Mouse (Mus musculus): ENCODE results near the gene Sox30.
A peak's percentile ranks its signal among the peaks of the same experiment; 100 is the strongest.

Gene Sox30

DNA sequence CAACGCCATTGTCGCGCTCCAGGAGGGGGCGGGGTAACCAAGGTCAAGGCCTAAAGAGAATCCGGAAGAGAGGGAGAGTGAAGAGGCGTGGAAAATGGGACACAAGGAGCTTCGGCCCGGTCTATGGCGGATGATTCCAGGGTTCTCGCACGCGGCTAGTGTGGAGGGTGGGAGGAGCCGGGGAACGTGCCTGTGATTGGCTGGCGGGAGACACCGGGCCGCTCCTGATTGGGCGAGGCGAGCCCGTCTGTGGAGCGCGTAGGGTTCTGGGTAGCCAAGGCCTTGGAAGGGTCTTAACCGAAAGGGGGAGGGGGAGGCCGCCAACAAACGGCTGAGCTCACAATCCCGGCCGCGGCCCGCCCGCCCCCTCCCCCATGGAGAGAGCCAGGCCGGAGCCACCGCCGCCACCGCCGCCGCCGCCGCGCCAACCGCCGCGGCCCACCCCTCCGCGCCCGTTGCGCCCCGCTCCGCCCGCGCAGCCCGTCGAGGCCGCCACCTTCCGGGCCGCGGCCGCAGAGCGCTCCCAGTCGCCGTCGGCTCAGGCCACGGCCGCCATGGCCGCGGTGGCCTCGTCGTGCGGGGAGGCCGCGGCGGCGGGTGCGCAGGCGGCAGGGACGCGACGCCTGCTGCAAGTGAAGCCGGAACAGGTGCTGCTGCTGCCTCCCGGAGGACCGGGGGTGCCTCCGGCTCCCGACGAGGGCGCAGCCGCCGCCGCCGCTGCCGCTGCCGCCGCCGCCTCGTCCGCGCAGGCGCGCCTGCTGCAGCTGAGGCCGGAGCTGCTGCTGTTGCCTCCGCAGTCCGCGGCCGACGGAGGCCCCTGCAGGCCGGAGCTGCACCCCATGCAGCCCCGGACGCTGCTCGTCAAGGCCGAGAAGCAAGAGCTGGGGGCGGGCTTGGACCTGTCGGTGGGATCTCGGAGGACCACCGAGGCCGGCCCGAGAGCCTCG lies at the start of gene Sox30:
TSS of gene Sox30 (plus strand) at position 365 of the 947 bp plus-strand sequence.
- peak; percentile 51 for DNase-seq (ENCODE audit: low spot score)

DNA sequence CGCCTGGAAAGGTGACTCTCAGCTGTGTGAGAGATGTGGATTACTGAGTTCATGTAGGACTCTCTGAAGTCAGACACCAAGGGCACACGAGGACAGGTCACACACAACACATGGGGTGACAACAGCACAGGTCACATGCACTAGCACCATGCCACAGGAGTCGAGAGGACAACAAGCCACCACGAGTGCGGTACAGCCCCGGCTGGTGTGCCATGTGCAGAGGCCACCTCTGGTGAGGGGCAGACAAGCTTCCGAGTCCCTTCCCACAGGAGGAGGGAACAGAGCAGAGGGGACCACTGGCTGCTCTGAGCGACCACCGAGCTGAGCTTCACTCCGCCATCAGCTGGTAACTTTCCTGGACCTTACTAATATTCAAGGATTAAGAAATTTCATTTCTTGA lies 47.3 kb upstream of the Sox30 start:
- DNase-seq (ENCODE audit: low spot score): no peak

DNA sequence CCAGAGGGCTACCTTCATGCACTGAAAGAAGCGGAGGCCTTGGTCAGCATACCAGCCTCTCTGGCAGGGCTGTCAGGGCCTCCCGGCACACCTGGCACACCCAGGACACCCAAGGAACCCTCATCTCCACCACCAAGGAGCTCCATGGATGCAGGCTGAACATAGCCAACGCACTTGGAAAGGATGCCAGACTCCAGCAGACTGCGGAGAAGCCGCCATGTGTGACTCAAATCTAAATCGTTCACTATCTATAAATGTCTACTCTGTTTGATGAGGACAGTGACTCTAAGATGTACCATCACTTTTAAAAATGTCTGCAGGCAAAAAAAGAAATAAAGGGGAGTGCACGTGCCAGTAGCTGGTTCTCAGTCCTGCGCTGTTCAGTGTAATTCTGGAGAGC lies 42.6 kb upstream of the Sox30 start:
- DNase-seq (ENCODE audit: low spot score): no peak

DNA sequence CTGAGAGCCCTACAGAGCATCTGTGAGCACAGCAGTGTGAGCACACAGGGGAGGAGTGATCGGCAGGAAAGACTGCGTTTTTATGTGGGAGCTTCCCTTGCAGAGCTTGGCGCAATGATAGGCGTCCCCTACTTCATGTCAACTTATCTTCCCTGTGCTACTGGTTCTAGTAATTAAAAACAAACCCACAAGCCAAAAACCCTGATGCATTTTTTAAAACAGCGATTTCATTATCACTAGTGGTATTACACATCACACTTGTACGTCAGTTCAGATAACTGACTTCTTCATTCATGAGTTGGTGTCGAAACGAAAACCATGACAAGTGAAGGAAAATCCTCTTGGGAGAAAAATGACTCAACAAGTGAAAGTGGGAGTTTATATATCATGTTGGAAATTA lies 41.2 kb upstream of the Sox30 start:
- no peak for DNase-seq (ENCODE audit: low spot score)

DNA sequence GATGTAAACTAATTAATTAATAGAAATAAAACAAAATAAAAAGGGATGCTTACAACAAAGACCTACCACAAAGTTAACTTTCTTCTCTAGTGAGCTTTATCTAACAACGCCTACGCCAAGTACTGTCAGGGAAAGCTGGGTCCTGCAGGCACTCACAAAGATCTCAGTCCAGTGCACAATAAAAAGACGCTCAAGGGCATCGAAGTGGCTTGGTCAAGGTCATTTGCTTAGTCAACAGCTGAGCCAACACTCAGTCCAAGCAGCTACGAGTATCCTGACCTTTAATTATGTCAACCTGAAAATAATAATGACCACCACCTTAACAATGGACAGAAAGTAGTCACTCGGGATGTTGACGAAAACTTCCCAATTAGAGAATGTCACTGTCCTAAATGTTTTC lies 37.8 kb upstream of the Sox30 start:
- DNase-seq (ENCODE audit: low spot score): no peak

DNA sequence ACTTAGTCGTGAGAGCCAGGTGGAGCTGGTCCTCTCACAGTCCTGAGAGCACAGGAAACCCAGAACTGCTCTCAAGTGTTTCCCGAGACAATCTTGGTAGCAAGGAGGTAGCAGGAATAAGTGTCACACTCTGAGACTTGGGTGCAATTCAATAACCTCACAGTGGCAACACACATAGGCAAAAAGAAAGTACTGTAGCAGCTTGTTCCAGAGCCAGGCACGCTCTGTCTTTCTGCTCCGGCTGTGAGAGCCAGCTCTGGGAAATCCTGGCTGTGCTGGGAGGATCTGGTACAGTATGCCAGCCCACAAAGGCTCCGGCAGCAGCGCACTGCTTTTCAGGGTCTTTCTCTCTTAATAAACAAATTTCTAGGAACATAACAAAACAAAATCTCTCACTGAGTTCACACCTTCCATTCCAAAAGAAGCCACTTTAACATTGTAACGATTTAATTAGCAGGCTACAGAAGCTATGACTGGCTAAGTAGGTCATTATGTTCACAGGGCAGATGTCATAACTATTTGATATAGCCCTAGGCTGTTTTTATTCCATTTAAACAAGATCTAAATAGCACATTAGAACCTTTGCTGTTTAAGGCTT lies 36.9 kb upstream of the Sox30 start:
- DNase-seq (ENCODE audit: low spot score): no peak

DNA sequence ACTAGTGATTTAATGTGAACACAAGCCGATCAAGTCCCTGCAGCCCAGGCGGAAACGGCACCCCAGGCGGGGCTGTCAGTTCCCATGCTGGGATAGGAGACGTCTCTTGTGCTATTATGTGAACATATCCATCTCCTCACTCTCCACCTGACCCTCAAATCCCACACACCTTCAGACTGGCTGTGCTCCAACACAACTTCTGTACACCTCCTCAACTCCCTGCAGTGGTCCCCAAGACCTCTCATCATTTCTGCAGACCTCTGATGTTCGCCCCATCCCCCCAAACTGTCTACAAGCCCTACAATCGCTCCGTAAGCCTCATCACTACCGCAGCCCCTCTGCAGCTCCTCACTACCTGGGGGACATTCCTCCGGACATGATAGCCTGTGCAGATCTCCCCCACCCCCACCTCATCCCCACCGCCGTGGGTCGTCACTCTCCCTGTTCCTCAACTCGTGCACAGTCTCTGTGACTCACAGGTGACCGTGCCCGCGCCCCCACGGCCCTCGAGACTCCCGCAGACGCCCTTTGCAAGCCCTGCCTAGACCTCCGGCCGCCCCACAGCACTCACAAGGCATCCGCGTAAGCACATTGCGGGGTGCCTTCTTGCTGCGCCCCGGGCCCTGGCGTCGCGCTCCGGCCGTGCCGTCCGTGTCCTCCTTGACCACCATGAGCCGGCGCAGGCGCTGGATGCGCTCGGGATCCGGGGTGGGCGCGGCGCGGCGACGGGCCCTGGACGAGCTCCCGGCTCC lies 36.0 kb upstream of the Sox30 start:
- no peak for DNase-seq (ENCODE audit: low spot score)

DNA sequence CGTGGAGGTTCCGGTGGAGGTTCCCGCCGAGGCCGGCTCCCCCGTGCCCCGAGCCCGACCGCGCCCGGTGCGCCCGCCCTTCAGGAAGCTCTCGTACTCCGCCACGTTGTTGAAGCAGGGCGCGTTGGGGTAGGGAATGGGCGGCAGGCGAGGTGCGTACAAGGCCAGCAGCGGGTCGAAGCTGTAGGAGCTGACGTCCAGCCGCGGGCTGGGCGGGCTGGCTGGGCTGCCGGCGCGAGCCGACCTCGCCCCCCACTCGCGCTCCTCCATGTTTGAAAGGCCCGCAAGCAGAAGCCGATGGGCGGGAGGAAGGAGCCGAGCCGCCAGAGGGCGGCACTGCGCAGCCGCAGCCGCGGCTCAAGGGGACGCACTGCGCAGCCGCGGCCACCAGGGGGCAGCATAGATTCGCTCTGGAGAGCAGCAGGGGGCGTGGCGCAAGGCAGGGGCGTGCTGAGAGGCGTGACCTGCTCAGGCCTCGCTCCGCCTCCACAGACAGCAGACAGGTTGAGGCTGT lies 35.4 kb upstream of the Sox30 start, which contains the start of gene Lsm11:
TSS of gene Lsm11 (minus strand) at position 293 of the 514 bp plus-strand sequence.
- peak; percentile 100 for DNase-seq (ENCODE audit: low spot score)

DNA sequence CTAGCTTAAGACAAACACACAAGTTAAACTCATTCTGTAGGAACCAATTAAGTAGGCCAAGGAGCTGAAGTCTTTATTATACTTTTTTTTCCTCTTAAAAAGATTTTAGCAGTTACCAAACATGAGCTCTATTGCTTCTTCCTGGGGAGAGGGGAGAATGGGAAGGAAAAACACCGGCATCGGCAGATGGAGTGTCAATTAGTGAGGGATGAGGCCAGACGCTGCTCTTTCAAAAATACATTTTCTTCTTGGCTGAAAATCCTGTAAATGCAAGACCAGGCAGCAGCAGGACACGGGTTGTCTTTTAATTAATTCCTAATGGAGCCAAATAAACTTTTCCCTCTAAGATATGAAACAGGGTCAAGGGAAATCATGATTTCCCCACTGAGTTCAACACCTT lies 33.3 kb upstream of the Sox30 start:
- no peak for DNase-seq (ENCODE audit: low spot score)

DNA sequence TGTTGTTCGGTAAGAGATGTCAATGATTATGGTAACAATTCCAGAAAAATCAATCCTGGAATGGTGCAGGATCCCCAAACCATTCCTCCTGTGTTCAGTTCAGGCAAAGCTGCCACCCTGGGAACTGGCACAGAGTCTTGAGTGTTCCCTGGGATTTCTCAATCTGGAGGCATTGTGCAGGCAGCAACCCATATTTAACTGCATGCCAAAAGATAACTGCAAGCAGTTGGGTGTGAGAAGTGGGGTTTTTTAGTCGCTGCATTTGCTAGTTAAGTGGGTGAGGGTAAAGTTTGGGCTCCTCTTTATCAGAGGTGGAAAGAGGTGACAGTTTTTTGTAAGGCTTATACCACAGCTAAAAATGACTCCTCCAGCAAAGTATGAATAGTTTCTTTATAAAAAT lies 32.6 kb upstream of the Sox30 start:
- no peak for DNase-seq (ENCODE audit: low spot score)

DNA sequence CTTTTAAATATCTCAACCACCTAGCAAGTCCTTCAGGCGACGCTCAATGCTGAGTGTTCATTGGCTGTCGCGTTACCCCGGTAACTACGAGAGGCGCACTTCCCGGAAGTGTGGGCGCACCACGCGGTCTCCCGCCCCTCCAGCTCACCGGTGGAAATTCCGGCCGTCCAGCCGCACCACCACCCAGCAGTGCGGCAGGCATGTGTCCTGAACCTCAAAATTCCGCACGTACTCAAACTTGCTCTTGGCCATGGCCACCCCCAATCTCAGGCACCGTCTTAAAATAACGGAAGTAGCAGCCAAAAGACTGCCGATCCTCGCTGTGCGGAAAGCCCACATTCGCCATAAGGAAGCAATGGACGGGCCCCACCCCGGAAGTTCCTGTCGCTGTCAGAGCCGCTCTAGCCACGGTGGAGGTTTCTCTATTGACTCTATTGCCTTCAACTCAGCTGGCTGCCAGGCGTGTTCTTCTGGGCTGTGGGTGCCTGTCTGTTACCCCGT lies 24.9 kb upstream of the Sox30 start, which contains the start of gene Thg1l:
TSS of gene Thg1l (minus strand) at position 368 of the 501 bp plus-strand sequence.
- peak; percentile 83 for DNase-seq (ENCODE audit: low spot score)

DNA sequence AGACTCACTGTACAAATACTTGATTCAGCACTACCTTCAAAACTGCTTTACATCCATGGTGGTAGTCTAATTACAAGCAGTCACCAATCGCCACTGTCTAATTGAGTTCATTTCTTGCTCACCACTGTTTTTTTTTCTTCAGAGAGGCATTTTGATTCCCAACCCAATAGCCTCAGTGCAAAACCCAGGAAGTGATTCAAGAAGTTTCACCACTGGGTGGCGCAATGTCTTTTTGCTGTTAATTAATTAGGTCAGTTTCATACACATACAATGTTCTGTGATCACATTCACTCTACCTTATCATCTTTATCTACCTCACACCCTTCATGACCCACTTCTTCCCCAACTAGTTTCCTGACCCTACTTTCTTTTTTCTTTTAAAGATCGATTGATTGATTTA lies 20.5 kb upstream of the Sox30 start:
- DNase-seq (ENCODE audit: low spot score): peak; percentile 34

DNA sequence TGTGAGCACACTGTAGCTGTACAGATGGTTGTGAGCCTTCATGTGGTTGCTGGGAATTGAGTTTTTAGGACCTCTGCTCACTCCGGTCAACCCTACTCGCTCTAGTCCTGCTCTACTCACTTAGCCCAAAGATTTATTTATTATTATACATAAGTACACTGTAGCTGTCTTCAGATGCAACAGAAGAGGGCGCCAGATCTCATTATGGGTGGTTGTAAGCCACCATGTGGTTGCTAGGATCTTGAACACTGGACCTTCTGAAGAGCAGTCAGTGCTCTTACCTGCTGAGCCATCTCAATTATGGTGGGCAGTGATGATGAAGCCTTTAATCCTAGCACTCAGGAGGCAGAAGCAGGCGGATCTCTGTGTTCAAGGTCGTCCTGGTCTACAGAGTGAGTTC lies 20.1 kb upstream of the Sox30 start:
- DNase-seq (ENCODE audit: low spot score): no peak

DNA sequence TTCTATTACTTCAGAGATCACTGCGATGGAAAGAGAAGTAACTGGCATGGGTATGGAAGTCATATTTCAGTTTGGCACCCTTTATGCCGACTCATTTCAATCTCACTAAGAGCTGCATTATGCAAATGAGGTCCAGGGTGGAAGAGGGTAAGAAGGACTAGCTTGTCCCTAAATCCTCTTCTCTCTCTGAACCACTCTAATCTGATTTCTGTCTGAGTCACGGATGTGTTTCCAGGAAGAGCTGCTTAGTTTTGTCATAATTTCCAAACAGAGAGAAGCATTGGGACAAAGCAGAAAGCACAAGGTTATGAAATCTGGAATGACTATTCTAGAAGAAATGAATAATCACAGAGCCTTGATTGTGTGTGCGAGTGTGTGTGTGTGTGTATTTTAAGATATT lies 13.2 kb upstream of the Sox30 start:
- DNase-seq (ENCODE audit: low spot score): no peak

DNA sequence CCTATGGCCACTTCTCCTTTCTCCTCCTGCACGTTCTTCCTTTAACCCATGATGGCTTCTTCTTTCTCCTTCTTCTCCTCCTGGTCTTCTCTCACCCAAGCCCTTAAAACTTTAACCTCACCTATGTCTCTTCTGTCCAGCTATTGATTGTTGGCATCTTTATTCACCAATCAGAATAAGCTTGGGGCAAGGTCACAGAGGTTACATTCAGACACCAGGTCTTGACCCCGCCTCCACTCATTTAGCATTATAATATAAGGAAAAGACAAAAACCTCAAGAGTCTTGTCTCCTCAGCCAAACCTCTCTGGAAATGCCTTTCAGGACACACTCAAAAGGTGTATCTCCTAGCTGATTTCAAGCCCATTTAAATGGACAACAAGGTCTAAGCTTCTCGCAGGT lies 11.6 kb upstream of the Sox30 start:
- DNase-seq (ENCODE audit: low spot score): no peak

DNA sequence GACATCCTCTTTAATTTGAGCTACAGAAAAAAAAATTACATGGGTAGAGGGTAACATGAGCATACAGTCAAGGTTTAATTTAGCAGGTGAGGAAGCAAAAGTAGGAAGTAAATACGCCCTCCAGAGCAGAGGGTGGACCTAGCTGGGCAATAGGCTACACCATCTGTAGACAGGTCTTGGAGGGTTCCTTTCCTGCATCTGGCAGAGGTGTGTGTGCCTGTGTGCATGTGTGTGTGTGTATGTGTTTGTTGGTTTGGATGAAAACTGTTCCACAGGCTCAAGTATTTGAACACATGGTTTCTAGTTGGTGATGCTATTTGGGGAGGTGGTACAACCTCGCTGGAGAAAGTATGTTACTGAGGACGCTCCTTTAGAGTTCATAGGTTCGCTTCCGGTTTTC lies 6.5 kb upstream of the Sox30 start:
- DNase-seq (ENCODE audit: low spot score): no peak

DNA sequence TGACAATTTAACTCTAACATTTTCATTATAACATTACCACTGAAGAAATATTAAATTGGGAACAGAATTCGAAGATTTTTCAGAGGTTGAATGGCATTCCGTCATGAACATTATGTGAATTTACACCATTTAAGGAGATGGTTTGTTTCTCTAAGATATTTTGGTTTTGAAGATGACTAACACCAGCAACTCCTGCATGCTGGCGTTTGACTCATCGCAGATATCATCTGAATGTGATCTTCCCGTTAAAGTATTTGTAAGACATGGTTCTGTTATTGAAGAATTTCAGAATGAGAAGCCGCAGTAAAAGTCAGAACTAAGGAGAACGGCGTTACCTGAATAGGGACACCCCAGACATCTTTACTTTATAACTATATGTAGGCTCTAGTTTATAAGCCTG lies 5.6 kb upstream of the Sox30 start:
- DNase-seq (ENCODE audit: low spot score): no peak

DNA sequence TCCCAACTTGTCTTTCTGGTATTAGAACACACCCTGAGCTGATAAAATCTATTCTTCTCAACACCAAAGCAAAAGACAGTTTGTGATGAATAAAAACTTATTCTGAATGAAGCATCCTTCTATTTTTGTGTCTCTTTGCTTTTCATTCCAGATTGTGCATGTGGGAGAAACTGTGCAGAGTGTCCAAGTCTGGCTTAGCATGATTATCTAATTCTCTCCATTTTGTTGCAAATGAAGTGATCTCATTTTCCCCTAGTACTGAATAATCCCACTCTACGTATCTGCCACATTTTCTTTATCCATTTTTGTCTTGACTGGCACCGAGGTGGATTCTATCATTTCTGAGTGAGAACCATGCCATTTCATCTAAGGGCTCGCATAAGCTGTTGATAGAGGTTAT lies 4.0 kb upstream of the Sox30 start:
- DNase-seq (ENCODE audit: low spot score): no peak

DNA sequence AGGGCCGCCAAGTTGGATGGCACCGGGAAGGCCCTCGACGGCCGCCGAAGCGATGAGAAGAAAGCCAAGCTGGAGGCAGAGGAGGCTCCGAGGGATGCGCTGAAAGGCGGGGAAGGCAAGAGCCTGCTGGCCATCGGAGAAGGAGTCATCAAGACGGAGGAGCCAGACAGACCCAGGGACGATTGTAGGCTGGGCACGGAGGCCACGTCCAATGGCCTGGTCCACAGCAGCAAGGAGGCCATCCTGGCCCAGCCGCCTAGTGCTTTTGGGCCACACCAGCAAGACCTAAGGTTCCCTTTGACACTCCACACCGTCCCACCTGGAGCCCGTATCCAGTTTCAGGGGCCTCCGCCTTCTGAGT lies 763 bp downstream of the Sox30 start:
- DNase-seq (ENCODE audit: low spot score): no peak

DNA sequence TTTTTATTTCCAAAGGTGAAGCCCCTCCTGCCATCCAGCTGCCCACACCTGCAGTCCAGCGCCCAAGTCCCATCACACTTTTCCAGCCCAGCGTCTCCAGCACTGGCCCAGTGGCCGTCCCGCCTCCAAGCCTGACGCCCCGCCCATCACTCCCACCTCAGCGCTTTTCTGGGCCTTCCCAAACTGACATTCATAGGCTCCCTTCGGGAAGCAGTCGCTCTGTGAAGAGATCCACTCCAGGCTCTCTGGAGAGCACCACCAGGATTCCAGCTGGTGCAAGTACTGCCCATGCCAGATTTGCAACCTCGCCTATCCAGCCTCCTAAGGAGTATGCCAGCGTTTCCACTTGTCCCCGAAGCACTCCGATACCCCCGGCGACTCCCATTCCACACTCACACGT lies 11.5 kb downstream of the Sox30 start:
- DNase-seq (ENCODE audit: low spot score): no peak

DNA sequence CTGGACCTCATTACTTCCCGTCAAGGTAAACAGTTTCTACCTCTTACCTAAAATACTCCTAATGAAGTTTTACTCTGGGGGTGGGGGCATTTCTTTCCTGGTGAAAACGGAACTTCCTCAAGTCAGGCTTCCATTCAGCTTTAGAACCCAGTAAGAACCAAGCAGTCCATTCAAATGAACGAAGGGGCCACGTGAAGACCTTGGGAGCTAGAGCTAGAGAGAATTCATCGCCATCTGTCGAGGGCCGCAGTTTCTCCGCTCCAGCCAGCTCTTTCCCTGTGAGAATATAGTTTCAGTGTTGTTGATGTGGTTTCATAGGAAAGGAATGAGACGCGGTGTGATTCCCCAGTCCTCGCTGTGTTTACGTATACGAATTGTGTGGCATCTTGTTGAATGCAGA lies 12.0 kb downstream of the Sox30 start:
- no peak for DNase-seq (ENCODE audit: low spot score)

DNA sequence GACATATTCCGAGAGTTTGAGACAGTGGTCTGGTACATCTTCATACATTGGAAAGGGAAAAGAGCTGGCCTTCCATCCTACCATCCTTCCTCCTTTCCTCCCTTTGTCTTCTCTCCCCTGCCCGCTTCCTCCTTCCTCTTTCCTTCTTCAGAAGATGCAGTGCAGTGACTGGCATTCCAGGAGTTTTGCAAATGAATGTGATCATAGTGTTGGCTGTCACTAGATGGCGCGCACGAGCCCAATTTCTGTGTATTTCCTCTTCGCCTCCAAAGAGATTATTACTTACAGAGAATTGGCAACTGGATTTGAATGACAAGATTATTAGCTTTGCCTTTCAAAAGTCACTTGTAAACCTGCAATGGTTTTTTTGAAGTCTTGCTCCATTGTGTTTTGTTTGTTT lies 36.0 kb downstream of the Sox30 start:
- peak; percentile 76 for DNase-seq (ENCODE audit: low spot score)

Data from urinary bladder, postnatal 25 days (tissue).